Mouse (Mus musculus) monocyte, adult 5-6 weeks (primary cell): ENCODE data around the gene Rtl5. TPM values are rescaled to one million over a fixed set of nuclear protein-coding genes. Genes with fewer than 3 reads are reported as not detected.
A peak's percentile ranks its signal among the peaks of the same experiment; 100 is the strongest.
"Not testable (repeated sequence)": the region's sequence is repeated elsewhere in the genome, so short reads cannot be mapped to it uniquely, and the experiment has no call there.

Experiments
- ATAC-seq: fragments of 153-309, 156-312 bp; replicated peaks from 2 replicates; pipeline ENCODE4 v1.8.0; 2017; ENCODE audit warnings: mild to moderate bottlenecking; ENCODE audit not compliant: low TSS enrichment, insufficient number of reproducible peaks, severe bottlenecking, poor library complexity, low FRiP score
- total RNA-seq: library from RNA; stranded (forward); fragments of 200-1000, 200-491, 200-594 nt; gene quantifications from 3 replicates; pipeline ENCODE4 v1.2.3, GENCODE M21; 2017

Rtl5 gene
- total RNA-seq = 1.6 to 3.7 TPM (median 2.1 TPM) in 3 replicates

- 0 out of 2 replicates have a peak, but pooled peaks have one; percentile 33 for ATAC-seq
Measured at GRCm38 (mm10) chrX:102070591-102071471, at the start of gene Rtl5. Gene Rtl5 (minus strand): TSS chrX:102071304.

- ATAC-seq = peak; percentile 100
Measured at GRCm38 (mm10) chrX:102119042-102119864, 48.1 kb upstream of the Rtl5 start, which contains the start of gene Pin4. Gene Pin4 (plus strand): TSS chrX:102119447.

- ATAC-seq = no peak
Measured at GRCm38 (mm10) chrX:102115676-102116075, 44.6 kb upstream of the Rtl5 start.

GRCm38 (mm10) chrX:102109349-102109748 is 38.2 kb upstream of the Rtl5 start:
- not testable (repeated sequence) for ATAC-seq

GRCm38 (mm10) chrX:102103830-102104229 is 32.7 kb upstream of the Rtl5 start:
- ATAC-seq = not testable (repeated sequence)

- ATAC-seq = no peak
Measured at GRCm38 (mm10) chrX:102101886-102102285, 30.8 kb upstream of the Rtl5 start.

- ATAC-seq = peak; percentile 92
Measured at GRCm38 (mm10) chrX:102094381-102094904, 23.3 kb upstream of the Rtl5 start.

GRCm38 (mm10) chrX:102090605-102091004 is 19.5 kb upstream of the Rtl5 start:
- no peak for ATAC-seq

GRCm38 (mm10) chrX:102085798-102086443 is 14.8 kb upstream of the Rtl5 start:
- no peak for ATAC-seq

- no peak for ATAC-seq
Measured at GRCm38 (mm10) chrX:102082340-102082739, 11.2 kb upstream of the Rtl5 start.

- no peak for ATAC-seq
Measured at GRCm38 (mm10) chrX:102081573-102082279, 10.6 kb upstream of the Rtl5 start.

- ATAC-seq = no peak
Measured at GRCm38 (mm10) chrX:102081076-102081475, 10.0 kb upstream of the Rtl5 start.

- ATAC-seq = no peak
Measured at GRCm38 (mm10) chrX:102076886-102077765, 6.0 kb upstream of the Rtl5 start.

- ATAC-seq = no peak
Measured at GRCm38 (mm10) chrX:102075158-102075557, 4.1 kb upstream of the Rtl5 start.

- no peak for ATAC-seq
Measured at GRCm38 (mm10) chrX:102074435-102074834, 3.3 kb upstream of the Rtl5 start.

- no peak for ATAC-seq
Measured at GRCm38 (mm10) chrX:102073605-102074325, 2.7 kb upstream of the Rtl5 start.

- no peak for ATAC-seq
Measured at GRCm38 (mm10) chrX:102071517-102071916, 413 bp upstream of the Rtl5 start.
